Mouse (Mus musculus) monocyte, adult 5-6 weeks (primary cell): Measurements from ENCODE around the gene Trp53bp1. TPM values are rescaled to one million over a fixed set of nuclear protein-coding genes. Genes with fewer than 3 reads are reported as not detected.

Source experiments
- ATAC-seq: fragments of 153-309, 156-312 bp; replicated peaks from 2 replicates; pipeline ENCODE4 v1.8.0; 2017; ENCODE audit warnings: mild to moderate bottlenecking; ENCODE audit not compliant: low TSS enrichment, insufficient number of reproducible peaks, severe bottlenecking, poor library complexity, low FRiP score
- total RNA-seq: library from RNA; stranded (forward); fragments of 200-1000, 200-491, 200-594 nt; gene quantifications from 3 replicates; pipeline ENCODE4 v1.2.3, GENCODE M21; 2017

Gene Trp53bp1
- total RNA-seq, 1 experiment from 2014 or later: 15.8 TPM

GRCm38 (mm10) chr2:121170481-121170971 lies 100.7 kb downstream of the Trp53bp1 start, which contains the start of gene Tubgcp4:
Tubgcp4 (plus strand) TSS chr2:121170654.
- ATAC-seq: peak; percentile 8; the same call in 1 of the 2 replicates

GRCm38 (mm10) chr2:121169902-121170301 lies 101.3 kb downstream of the Trp53bp1 start:
- peak; percentile 48; the same call in 1 of the 2 replicates for ATAC-seq

DNA sequence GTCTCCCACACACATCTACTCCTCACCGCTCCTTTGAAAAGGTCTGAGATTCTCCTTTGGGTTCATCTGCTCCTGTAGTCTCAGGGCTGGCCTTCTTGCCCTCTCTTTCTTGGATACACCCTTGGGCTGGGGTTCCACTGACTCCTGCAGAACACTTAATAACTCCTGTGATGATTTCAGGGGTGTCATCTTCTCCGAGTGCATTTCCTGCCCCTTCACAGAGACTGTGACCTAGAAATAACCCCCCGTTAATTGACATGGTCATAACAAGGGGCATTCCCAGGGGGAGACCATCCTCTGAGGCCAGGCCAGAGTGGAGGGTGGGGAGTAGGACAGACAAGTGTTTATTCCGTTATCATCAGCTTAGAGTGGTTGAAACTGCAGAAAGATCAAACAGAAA lies 102.0 kb downstream of the Trp53bp1 start:
- no peak for ATAC-seq

DNA sequence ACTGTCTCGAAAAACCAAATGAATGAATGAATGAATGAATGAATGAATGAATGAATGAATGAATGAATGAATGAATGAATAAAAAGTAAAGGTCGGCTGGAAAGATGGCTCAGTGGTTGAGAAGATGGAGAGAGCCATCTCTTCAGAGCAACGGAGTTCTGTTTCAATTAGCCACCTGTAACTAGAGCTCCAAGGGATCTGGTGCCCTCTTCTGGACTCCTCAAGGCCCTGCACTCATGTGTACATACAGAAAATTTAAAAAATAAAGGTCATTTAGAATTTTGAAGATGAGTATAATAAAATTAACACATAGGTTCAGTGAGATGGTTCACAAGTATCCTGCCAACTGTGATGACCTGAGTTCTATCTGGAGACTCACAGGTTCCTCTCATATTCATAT lies 118.1 kb downstream of the Trp53bp1 start:
- no peak for ATAC-seq

- no peak for ATAC-seq
Observed at GRCm38 (mm10) chr2:121149679-121150078, 121.5 kb downstream of the Trp53bp1 start.

Other genes starting within 250 kb of the Trp53bp1 start
- 0.87 to 2.1 TPM (median 2.0 TPM) in 3 replicates for gene Epb42, start 234.3 kb downstream of the Trp53bp1 start, total RNA-seq
- gene Tgm5, start 185.6 kb downstream of the Trp53bp1 start, total RNA-seq: not detected in 3 replicates
- gene Tgm7, start 161.6 kb downstream of the Trp53bp1 start, total RNA-seq: not detected in 3 replicates
- 6.5 to 11.1 TPM (median 8.5 TPM) in 3 replicates for gene Adal, start 131.0 kb downstream of the Trp53bp1 start, total RNA-seq
- 5.1 to 10.4 TPM (median 6.0 TPM) in 3 replicates for gene Lcmt2, start 130.8 kb downstream of the Trp53bp1 start, total RNA-seq
- 40.1 to 81.9 TPM (median 46.5 TPM) in 3 replicates for gene Tubgcp4, start 100.8 kb downstream of the Trp53bp1 start, total RNA-seq
- 25.3 to 41.6 TPM (median 34.1 TPM) in 3 replicates for gene Zscan29, start 100.3 kb downstream of the Trp53bp1 start, total RNA-seq
- 0.10 TPM in 1 of 3 replicates, not detected in the others for gene Map1a, start 18.2 kb upstream of the Trp53bp1 start, total RNA-seq
- gene Ppip5k1, start 84.0 kb upstream of the Trp53bp1 start, total RNA-seq: 5.3 to 11.2 TPM (median 8.9 TPM) in 3 replicates
- not detected in 3 replicates for gene Ckmt1, start 86.3 kb upstream of the Trp53bp1 start, total RNA-seq
- gene Strc, start 115.8 kb upstream of the Trp53bp1 start, total RNA-seq: not detected in 3 replicates
- gene Pdia3, start 142.4 kb upstream of the Trp53bp1 start, total RNA-seq: 151 to 226 TPM (median 182 TPM) in 3 replicates
- 2.6 to 2.7 TPM in 2 of 3 replicates, not detected in the other for gene Catsper2, start 142.4 kb upstream of the Trp53bp1 start, total RNA-seq
- gene Ell3, start 172.9 kb upstream of the Trp53bp1 start, total RNA-seq: 1.8 to 4.3 TPM (median 3.0 TPM) in 3 replicates
- gene Serf2, start 177.8 kb upstream of the Trp53bp1 start, total RNA-seq: 152 to 251 TPM (median 235 TPM) in 3 replicates
- 102 to 176 TPM (median 115 TPM) in 3 replicates for gene Hypk, start 181.9 kb upstream of the Trp53bp1 start, total RNA-seq
- 6.2 to 6.5 TPM (median 6.3 TPM) in 3 replicates for gene Serinc4, start 185.4 kb upstream of the Trp53bp1 start, total RNA-seq
- 89.4 to 102 TPM (median 99.0 TPM) in 3 replicates for gene Mfap1b, start 202.7 kb upstream of the Trp53bp1 start, total RNA-seq
- gene Mfap1a, start 235.3 kb upstream of the Trp53bp1 start, total RNA-seq: 80.7 to 102 TPM (median 84.5 TPM) in 3 replicates
- 8.2 to 13.5 TPM (median 10.6 TPM) in 3 replicates for gene Wdr76, start 235.3 kb upstream of the Trp53bp1 start, total RNA-seq